Mouse (Mus musculus) embryo, embryonic 10.5 days (tissue): ENCODE data around the gene Pth2.

ENCODE experiments used
- DNase-seq: peaks from one replicate; pipeline ENCODE4 v3.0.0-alpha.2; 2015; ENCODE audit warnings: low spot score

Pth2 gene

DNA sequence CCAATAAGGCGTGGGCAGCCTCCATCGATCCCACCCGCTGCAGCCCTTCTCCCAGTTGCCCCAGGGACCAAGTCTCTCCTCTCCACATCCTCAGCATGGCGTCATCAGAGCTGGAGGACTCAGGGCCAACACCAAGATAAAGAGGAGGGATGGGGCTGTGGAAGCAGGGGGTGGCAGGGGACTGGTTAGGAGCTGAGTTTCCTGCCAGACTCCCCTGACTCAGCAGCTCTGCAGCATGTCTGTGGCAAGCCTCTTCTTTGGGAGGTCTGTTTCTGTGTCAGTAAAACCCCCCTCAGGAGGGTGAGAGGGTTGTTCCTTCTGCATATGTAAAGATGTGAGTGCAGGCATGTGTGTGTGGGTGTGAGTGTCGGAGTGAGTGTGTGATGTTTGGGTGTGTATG lies 16.2 kb downstream of the Pth2 start:
- no peak for DNase-seq

DNA sequence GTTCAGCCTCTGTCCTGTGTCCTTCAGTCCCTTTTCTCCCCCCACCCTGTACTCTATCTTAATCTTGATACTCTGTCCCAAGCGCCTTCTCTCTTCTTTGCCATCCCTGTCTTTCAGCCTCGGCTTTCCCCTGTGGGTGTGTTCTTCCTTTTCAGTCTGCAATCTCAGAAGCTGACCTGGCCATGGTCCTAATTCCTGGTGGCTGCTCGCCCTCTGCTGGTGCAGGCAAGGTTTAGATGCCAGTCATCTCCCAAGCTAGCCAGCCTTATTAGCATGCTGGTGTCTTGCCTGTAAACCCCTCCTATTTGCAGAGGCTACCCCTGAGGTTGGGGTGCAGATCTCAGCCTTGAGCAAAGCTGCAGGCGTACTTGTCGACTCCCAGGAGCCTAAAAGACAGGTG lies 17.6 kb downstream of the Pth2 start:
- DNase-seq: peak; percentile 82

DNA sequence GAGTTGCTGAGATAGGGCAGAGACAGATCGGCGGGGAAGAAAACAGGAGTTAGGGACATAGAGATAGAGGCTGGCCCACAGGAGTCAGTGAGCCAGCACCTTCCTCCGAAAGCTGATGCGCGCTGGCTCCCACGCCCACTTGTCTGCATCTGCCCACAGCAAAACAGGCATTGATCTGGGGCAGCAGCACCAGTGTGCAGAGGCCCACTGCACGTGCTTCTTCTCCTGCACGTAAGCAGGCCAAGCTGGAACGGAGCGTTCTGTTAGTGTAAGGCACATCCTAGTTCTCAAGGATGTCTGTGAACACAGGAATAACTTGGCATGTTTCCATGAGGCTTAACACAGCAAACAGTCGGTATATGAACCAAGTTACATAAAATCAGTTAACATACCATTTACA lies 18.2 kb downstream of the Pth2 start:
- no peak for DNase-seq

- no peak for DNase-seq
Observed at GRCm38 (mm10) chr7:45202654-45203053, 21.9 kb downstream of the Pth2 start.

DNA sequence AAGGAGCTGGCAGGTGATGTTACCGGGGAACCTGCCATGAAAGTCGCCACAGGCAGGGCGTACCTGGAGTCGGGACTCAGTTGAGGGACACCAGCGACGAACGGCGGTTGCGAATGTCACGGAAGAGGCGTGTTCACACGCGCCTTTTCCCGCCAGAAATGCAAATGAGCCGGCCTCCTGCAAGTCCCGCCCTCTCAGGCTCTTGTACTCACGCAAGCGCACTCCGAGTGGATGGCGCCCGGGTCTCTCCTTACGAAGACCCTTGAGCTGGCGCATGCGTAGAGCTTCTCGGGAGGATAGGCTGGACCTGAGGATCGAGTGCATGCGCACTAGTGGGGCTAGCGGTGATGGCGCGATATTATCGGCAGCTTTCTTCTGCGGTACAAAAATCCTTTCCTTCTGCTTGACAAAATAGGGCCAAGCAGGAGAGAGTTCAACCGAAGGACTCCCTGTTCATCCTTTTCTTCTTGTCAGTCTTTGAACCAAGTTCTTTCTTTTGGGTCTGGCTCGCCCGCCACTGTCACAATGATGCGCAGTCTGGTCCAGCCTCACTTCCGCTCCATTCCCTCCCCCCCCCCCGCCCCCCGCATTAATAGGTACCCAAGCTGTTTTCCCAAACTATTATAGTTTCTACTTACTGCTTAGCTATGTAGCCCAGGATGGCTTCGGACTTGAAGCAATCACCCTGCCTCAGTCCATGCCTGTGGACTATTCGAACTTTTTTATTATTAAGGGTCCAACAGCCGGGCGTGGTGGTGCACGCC lies 23.8 kb downstream of the Pth2 start, which contains the start of gene Ccdc155:
Ccdc155 (minus strand) TSS at position 513 of the 764 bp plus-strand sequence.
- DNase-seq: peak; percentile 100

DNA sequence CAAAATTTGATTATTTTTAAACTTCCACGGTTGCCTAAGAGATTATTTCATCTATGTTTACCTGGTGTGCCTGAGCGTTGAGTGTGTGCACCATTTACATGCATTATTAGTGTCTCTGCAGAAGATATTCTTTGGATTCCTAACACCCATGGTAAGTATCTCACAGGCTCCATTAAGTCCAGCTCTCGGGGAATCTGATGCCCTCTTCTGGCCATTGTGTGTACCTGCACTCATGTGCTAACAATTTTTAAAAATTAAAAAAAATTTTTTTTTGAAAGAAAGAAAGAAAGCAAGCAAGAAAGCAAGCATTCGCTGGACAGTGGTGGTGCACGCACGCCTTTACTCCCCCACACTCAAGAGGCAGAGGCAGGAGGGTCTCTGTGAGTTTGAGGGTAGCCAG lies 27.5 kb downstream of the Pth2 start:
- no peak for DNase-seq

GRCm38 (mm10) chr7:45211070-45211469 lies 30.3 kb downstream of the Pth2 start:
- DNase-seq: no peak

DNA sequence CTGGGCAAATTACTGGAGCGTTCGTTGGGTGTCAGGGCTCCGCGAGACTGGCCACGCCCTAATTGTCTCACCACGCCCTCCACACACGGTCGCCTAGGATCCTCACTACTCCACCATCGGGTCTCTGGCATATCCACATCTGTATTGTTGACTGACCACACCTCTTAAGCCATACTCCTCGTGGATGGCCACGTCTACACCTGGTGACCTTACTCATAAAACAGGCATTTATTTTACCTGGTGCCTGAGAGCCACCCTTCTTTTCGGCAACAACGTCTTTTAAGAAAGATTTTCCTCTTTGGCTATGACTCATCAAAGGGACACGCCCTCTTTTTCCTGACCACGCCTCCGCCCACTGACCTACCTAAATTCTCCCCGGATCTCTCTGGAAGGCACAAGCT lies 31.1 kb downstream of the Pth2 start, which contains the start of gene Dkkl1:
Dkkl1 (minus strand) TSS at position 297 of the 401 bp plus-strand sequence.
- DNase-seq: no peak

DNA sequence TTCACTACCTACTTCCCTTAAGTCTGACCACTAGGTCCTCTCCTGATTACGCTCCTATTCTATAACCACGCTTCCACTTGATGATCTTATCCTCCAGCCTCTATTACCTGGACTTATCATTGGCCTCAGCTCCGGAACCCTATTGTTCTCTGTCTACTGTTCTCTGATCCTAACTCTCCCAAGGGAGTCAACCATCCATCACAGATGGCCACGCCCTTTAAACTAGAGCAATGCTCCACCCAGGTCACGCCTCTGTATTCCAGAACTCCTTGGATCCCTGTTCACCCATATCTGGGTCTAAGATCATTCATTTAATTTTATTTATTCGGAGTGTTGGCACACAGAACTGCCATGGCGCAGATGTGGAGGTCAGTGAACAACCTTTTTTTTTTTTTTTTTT lies 31.6 kb downstream of the Pth2 start:
- DNase-seq: no peak

DNA sequence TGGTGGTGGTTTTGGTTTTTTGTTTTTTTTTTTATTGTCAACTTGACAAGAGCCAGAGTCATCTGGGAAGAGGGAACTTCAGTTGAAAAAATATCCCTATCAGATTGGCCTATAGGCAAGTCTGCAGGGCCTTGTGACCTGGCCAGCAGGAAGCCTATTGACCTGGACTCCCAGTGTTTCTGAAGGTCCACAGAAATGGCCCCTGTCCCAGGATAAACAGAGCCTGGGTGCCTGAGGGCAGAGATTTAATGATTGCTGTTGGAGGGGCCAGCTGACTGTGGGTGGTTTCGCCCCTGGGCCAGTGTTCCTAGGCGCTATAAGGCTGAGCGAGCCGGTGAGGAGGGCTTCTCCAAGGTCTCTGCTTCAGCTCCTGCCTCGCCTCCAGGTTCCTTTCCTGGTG lies 32.9 kb downstream of the Pth2 start:
- DNase-seq: no peak

- DNase-seq: peak; percentile 84
Observed at GRCm38 (mm10) chr7:45215673-45216441, 35.1 kb downstream of the Pth2 start, which contains the start of gene Tead2. Gene Tead2, plus strand, starts transcription at chr7:45215753.

GRCm38 (mm10) chr7:45216442-45217183 lies 35.8 kb downstream of the Pth2 start:
- peak; percentile 95 for DNase-seq

- DNase-seq: no peak
Observed at GRCm38 (mm10) chr7:45221680-45222079, 40.9 kb downstream of the Pth2 start.

- no peak for DNase-seq
Observed at GRCm38 (mm10) chr7:45224826-45225225, 44.0 kb downstream of the Pth2 start.

DNA sequence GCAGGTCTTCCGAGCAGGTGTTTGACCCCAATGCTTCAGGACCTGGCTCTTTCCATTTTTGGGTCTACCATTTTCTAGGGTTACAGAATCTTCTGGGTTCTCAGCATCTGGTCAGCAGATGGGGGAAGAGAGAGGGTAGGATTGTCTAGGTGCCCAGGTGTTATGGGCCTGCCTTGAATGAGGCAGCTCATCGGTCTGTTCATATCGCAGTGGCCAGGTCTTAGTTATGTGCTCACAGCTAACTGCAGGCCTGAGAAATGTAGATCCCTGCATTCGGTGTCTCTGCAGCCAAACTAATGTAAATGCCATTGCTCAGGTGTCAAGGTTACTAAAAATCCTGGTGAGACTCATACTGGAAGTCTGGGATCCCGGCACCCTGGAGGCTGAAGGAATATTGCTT lies 45.6 kb downstream of the Pth2 start:
- DNase-seq: no peak

DNA sequence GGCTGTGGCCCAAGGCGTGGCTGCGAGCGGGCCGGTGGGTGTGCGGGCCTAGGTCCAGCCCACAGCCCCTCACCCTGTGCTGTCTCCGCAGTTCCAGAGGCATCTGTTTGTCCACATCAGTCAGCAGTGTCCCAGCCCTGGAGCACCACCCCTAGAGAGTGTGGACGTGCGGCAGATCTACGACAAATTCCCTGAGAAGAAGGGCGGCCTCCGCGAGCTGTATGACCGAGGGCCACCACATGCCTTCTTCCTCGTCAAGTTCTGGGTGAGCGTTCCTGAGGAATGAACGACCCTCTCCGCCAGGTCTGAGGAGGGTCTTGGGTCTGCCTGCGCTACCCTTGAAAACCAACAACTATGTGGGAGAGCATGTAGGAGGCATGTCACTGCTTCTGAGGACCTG lies 47.8 kb downstream of the Pth2 start:
- DNase-seq: no peak

GRCm38 (mm10) chr7:45229046-45229445 lies 48.3 kb downstream of the Pth2 start:
- DNase-seq: no peak

GRCm38 (mm10) chr7:45229459-45230203 lies 48.8 kb downstream of the Pth2 start:
- DNase-seq: no peak

DNA sequence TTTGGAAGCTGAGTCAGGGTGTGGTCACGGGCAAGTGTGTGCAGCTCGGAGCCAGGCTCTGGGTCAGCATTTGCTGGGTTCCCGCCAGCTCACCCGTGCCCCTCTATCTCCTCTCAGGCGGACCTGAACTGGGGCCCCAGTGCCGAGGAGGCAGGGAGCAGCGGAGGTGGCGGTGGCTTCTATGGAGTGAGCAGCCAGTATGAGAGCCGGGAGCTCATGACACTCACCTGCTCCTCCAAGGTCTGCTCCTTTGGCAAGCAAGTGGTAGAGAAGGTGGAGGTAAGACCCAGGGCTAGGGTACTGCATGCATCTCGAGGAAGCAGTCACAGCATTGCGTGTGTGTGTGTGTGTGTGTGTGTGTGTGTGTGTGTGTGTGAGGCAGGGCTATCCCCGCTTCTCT lies 50.4 kb downstream of the Pth2 start:
- DNase-seq: no peak
